Mouse (Mus musculus): ENCODE data around the gene Ip6k2.

GRCm38 (mm10) chr9:108842989-108843388 is 59.4 kb downstream of the Ip6k2 start:
- no peak for TF ChIP-seq USF1 (IDR thresholded peaks at IDR 0.05; ENCODE audit: low read depth)
- TF ChIP-seq POLR2A (IDR thresholded peaks at IDR 0.05; ENCODE audit: insufficient read length, low read depth): no peak
- no peak for TF ChIP-seq MAX (IDR thresholded peaks at IDR 0.05; ENCODE audit: low read depth)
- TF ChIP-seq POLR2AphosphoS2 (IDR thresholded peaks at IDR 0.05; ENCODE audit: insufficient read length, low read depth): no peak
- no peak for TF ChIP-seq TCF12 (IDR thresholded peaks at IDR 0.05; ENCODE audit: insufficient read depth, poor library complexity, severe bottlenecking)
- peak in 2 of 3 experiments; percentile 57 to 86 for TF ChIP-seq MYOD1 (IDR thresholded peaks at IDR 0.05; ENCODE audit: control insufficient read depth in 1 of 3, insufficient read length in 2 of 3, low read depth in 2 of 3)
- TF ChIP-seq CEBPB (IDR thresholded peaks at IDR 0.05; ENCODE audit: insufficient read depth, poor library complexity, severe bottlenecking): no peak
- no peak for TF ChIP-seq E2F4 (IDR thresholded peaks at IDR 0.05; ENCODE audit: insufficient read depth)
- no peak for TF ChIP-seq REST (IDR thresholded peaks at IDR 0.05; ENCODE audit: insufficient read depth, insufficient read length)
